Mouse (Mus musculus) lung, adult 18-20 months (tissue): ENCODE data around the gene Cend1.
A peak's percentile ranks its signal among the peaks of the same experiment; 100 is the strongest.

ENCODE experiments used
- DNase-seq, 2 experiments: peaks; one replicate each; pipeline ENCODE4 v3.0.0; 2022; ENCODE audit warnings: mixed read lengths in 2 of 2

The Cend1 gene

GRCm38 (mm10) chr7:141442199-141442598, 12.9 kb upstream of the Cend1 start:
- no peak for DNase-seq

GRCm38 (mm10) chr7:141441460-141441859, 12.2 kb upstream of the Cend1 start:
- no peak for DNase-seq

GRCm38 (mm10) chr7:141440613-141441012, 11.3 kb upstream of the Cend1 start:
- peak; percentile 54 to 76 for DNase-seq

GRCm38 (mm10) chr7:141439811-141440210, 10.5 kb upstream of the Cend1 start:
- no peak for DNase-seq

- DNase-seq = no peak
Observed at GRCm38 (mm10) chr7:141439140-141439679, 9.9 kb upstream of the Cend1 start.

- no peak for DNase-seq
Observed at GRCm38 (mm10) chr7:141438201-141438968, 9.1 kb upstream of the Cend1 start.

- peak; percentile 77 to 81 for DNase-seq
Observed at GRCm38 (mm10) chr7:141437178-141438120, 8.2 kb upstream of the Cend1 start, which contains the start of gene Slc25a22. Gene Slc25a22, minus strand, starts transcription at chr7:141437892.

GRCm38 (mm10) chr7:141436523-141436892, 7.2 kb upstream of the Cend1 start:
- DNase-seq = no peak

GRCm38 (mm10) chr7:141435856-141436522, 6.7 kb upstream of the Cend1 start:
- no peak for DNase-seq

- peak; percentile 64 to 71 for DNase-seq
Observed at GRCm38 (mm10) chr7:141435129-141435855, 6.0 kb upstream of the Cend1 start.

- DNase-seq = no peak
Observed at GRCm38 (mm10) chr7:141434464-141434863, 5.2 kb upstream of the Cend1 start.

- no peak for DNase-seq
Observed at GRCm38 (mm10) chr7:141433517-141434400, 4.5 kb upstream of the Cend1 start.

- no peak for DNase-seq
Observed at GRCm38 (mm10) chr7:141432741-141433516, 3.6 kb upstream of the Cend1 start.

- DNase-seq = no peak
Observed at GRCm38 (mm10) chr7:141432186-141432611, 2.9 kb upstream of the Cend1 start.

GRCm38 (mm10) chr7:141431434-141432185, 2.3 kb upstream of the Cend1 start:
- no peak for DNase-seq

GRCm38 (mm10) chr7:141430585-141431240, 1.4 kb upstream of the Cend1 start:
- no peak for DNase-seq

- no peak for DNase-seq
Observed at GRCm38 (mm10) chr7:141429840-141430584, 721 bp upstream of the Cend1 start.

GRCm38 (mm10) chr7:141428701-141429100, 590 bp downstream of the Cend1 start:
- no peak for DNase-seq
